Mouse (Mus musculus): ENCODE data around the gene Pts.

DNA sequence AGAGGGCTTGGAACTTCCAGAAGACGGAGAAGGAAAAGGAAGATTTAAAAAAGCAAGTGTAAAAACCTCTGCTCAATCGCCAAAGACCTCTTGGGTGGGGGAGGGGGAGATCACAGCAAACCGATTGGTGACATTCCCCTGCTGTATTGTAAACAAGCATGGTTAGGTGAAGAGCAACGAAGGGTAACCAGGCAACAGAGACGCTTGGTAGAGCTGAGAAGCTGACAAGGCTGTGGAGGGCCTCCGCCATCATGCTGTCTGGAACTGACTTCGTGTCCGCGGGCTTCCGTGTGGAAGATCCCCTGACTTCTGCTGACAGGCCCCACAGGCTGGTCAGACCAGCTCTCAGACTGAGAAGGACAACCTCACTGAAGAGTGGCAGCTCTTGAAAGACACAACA, 43.0 kb downstream of the Pts start:
- no peak for TF ChIP-seq POLR2A (IDR thresholded peaks at IDR 0.05; ENCODE audit: extremely low read depth, insufficient read depth, low read length)
- TF ChIP-seq CTCF (IDR thresholded peaks at IDR 0.05; ENCODE audit: extremely low read depth, insufficient read depth, low read length) = no peak
